Mouse (Mus musculus): ENCODE results near the gene Aff3.

Aff3 gene

DNA sequence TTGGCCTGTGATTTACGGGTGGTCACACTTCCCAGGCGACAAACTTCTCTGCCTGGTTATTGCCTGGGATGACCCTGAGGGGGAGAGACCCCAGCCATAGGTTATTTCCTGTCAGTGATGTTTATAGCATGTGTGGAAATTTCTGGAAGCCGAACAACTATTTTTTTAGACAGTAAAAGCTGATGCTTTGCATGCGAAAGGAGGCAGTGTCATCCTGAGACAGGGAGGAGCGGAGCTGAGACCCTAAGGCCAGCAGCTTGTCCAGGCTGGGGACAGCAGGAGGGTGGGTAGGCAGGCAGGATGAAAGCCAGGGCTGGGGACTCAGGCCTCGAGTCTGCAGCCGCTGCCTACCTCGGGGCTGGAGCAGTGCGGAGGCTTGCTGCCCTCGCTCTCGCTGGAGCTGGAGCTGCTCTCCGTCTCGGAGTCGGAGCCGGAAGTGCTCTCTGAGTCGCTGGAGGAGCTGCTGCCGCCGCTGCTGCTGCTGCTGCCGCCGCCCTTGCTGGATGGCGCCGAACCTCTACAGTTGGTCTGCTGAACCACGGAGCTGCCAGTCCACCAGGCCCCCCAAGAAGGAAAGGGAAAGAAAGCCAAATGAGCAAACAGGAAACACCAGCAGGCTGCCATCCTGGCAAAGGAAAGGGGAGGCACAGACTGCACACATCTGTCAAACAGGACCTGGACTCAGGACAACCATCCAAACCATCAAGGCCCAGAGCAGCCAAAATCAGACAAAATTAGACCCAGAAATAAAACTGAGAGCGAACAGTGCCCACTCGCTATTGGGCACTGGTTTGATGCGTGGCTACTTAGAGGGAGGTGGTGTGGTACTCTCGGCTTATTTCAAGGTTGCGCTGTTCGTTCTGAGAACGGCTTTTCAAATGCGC, 446.6 kb downstream of the Aff3 start:
- DNase-seq, result no peak

DNA sequence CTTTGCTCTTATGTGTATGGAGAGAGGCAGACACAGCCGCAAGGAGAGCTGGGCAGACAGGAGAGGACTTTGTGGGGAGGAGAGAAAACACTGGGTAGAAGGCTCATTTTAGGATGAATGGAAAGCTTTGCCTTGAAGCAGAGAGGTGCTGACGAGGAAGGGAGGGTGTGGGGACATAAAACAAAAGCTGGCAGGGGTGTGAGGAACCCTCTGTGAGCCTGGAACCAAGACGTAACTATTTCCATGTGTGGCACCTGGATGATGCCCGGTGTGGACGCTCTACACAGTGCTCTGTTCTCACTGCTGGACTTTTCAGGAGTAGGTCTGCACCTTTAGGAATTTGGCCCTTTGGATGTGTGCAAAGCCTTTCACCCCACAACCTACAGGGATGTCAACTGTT, 447.7 kb downstream of the Aff3 start:
- no peak for DNase-seq

DNA sequence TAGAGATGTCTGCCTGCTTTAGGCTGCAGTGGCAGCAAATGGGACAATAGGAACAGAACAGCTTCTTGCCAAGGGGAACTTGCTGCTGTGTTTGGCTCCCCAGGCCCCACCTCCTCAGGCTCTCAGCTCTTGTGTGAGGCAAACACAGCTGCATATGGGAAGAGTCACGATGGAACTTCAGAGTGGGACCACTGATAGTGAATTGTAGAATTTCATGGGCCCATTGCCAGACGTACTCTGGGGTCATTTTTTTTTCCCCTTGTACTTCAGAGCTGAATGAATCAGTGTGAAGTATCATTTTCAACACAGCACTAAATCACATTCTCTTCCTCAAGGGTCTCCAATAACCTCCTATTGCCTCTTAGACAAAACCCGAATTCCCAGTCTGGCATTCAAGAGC, 451.4 kb downstream of the Aff3 start:
- DNase-seq, result no peak

DNA sequence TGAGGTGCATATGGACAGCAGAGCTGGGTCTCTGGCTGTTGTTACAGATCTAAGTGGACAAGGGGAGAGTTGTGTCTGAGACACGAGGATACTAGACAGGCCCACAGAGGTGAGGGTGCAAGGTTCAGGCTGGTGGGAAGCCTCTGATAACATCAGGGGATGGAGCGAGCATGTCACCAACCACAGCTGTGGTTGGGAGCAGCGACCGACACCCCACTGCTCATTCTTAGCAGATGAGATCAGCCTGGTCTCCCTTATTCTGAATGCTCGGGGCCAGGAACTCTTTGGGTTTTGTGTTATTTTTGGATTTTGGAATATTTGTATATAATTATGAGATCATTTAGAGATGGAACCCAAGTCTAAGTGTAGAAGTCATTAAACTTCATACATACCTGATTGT, 452.4 kb downstream of the Aff3 start:
- no peak for DNase-seq

DNA sequence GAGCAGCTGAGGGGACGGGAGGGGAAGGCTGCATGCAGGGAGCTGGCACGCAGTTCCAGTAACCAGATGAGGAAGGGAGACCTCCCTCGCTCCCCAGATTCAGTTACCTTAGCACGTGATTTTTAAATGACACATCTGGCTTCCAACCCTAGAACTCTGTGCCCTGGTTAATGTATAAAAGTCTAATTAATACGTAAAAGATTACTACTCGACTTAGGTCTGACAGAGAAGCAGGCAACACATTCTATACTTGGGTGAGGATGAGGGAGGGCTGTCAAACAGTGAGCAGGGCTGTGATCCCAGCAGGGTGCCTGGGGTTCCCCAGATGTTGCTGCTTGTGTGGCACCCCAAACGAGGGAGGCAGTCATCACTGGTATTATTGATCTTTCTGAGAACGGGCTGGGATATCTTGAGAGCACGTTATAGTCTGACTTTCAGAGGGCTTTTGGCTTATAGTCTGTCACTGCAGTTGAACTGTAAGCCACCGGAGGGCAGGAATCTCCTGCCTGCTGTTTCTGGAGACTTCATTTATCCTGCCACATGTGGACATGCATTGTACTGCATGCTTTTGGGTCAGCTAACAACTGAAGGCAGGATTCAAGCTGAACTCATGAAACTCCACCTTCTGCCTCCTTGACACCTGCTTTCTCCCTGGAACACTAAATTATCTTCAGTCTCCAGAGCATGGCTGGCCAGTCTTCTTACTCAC, 462.1 kb downstream of the Aff3 start:
- DNase-seq, result no peak

DNA sequence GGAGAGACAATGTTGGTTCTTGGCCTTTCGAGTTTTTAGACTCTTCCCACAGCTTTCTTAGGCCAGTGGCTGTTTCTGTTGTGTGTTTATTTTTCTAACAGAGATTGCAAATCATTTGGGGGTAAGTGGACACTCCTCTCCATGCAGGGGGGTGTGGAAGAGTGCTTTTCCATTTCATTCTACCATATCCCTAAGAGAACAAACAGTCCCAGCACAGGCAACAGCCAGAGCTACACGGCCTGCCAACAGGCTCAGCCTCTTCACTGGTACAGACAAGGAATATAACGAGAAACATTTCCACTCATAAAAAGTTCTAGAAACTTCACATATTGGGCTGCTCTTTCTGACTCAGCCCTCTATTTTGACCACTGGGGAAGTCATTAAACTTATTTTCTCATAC, 463.0 kb downstream of the Aff3 start:
- DNase-seq, result no peak

DNA sequence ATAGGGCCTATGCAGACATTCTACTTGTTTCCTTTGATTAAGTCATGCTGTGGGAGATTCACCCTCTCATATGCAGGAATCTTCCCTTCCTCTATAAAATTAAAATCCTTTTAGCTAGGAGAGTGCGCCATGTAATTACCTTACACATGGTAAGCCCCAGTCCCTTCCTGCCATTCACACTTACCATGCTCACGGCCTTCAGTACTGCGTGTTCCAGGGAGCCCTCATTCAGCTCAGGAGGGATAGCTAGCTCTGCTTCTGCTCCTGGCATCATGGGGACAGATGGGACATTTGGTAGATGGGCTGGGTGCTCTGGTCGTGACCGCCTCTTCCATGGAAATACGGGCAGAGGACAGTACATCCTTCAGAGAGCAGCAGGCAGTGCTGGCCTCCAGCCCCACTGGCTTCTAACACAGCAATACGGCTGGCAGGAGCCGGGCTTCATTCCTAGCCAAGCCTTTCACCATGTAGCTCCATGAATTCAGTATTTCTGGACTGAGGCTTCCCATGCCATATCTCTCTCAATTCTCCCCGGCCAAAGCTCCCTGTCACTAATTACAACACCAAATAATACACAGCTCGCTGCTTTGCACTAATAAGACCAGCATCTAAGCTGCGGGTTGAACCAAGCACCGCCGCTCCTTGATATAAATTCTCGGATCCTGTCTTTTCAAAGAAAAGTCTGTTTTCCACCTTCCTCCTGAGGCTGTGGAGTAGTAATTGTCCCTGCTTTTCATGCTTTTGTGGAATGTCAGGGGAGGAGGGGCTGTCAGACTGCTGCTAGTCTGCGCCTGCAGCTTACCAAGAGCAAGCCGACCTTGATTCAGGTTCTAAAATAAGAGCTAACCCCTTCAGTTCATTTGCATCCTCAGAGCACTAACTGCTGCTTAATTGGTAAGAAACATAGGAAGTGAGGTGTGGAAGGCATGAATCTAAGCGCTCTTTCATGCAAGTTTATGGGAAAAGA, 464.8 kb downstream of the Aff3 start:
- DNase-seq, result no peak

DNA sequence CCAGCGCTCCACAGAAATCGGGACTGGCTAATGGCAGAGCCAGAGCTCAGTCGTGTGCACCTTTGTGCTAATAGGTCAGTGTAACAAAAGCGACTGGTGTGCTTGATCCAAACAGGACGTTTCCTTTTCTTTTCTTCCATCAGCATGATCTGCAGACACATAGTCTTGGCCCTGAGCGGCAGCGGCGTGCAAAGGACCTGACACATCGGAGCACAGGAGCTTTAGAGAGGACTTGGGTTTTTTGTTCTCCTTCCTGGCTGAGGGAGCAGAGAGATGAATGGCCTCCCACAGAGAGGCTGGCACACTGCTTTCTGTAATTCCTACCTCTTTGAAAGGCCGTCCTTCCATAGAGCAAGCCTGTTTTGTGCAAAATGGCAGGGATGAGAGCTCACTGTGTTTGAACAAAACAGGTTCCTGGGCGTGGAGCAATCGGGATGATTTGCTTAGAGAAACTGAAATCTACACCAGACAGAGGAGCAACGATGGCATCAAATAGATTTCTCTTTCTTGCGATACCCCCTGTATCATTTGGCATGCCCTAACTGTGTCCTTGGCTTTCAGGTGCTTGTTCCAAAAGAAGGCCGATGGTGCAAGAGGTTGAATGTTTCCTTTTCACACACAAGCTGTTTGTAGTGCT, 466.2 kb downstream of the Aff3 start:
- DNase-seq, result no peak

DNA sequence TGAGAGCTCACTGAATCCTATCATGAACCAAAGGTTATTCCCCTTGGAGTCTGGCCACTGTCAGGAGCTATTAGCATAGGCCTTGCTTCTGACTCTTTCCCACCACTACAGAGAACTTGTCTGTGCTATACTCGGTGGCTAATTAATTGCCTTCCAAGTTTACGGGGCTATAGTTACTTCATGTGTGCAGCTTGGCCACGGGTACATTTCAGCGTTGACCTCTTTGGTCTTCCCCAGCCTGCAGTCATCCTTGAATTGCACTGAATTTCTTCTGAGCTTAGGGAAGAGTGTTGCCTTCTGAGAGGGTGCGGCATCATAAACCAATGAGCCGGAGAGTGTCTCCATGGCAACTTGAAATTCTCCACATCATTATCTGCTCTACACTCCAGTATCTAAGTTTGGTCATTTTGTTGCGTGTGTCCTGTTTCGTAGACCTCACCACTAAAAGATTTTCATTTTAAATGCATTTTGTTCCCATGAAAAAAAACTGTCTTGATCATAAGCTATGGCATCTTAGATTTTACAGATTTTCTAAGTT, 467.5 kb downstream of the Aff3 start:
- no peak for DNase-seq

DNA sequence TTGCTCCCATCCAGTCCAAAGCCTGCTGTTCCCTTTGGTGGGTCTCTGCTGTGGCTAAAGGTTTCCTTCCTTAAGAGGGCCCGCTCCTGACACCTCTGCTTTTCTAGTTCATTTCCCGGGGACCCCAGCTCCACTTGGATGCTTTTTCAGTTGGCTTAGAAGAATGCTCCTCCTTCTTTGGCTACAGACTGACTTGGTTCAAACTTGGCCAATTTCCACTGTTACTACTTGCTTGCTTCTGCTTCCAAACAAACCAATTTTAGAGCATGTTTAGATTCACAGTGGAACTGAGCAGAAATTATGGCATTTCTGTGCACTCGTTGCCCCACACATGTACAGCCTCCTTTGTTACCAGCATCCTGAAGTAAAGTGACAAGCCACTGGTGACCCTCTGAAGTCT, 469.0 kb downstream of the Aff3 start:
- DNase-seq, result no peak

DNA sequence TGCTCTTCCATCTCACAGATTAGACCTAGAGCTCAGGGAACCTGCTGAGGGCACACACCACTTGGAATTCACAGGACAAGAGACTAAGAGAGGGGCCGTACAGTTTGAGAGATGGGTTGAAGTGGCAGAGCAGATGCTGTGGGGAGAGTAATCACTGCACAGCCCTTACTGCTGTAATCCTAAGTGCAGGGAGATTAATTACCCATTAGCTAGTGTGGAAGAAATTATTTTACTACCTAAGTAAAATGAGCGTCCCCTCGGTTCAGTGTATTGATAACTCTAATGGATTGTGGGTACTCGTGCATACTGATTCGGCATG, 478.6 kb downstream of the Aff3 start:
- no peak for DNase-seq

DNA sequence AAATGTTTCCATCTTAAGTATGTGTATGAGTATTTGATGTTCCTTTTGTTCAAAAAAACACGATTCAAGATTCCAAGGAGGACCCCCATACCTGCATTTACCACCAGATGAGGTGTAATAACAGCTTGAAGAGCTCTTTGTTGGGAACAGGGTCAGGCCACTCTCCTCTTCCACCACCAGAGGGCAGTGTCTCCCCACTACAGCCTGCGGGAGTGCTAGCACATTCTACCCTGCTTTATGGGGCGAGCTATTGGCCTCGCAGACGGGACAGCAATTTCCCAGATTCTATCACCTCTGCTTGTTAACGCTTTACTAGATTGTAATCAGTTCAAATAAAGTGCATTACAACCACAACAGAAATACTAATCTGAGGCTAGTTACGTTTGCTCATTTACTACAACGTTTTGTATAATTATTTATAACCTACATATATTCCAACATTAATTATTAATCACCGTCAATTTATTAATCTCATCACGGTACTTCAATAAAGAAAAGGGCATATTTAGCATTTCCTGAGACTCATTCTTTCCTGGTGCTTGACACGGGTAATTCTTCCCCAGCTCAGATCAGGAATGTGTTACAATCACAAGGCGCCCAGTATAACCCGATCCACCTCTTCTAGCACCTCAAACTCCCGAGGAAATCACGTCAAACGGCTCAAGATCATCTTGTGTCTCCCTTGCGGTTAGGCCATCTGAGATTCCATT, 479.1 kb downstream of the Aff3 start:
- DNase-seq, result peak; percentile 59 to 68

DNA sequence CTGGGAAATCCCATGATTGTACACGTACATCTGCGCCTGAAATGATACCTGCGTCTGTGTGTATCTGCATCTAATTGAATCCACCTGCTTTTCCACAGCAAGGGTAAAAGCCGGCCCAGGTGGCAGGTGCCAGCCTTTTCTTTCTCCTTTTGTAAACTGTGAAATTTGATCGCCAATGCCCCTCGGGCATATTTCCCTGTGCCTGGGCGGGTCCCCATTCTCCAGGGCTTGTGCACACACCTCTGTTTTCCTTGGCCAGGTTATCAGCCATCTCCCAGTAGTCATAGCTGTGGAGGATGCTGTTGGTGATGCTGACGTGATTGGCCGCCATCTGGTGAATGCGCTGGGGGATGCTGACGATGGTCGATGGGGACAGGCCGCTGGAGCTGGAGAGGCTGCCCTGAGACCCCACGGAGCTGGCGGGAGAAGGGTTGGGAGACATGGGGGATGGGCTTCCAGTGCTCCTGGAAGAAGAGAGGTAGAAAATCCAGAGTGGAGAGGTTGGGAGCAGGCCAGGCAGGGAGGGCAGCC, 483.7 kb downstream of the Aff3 start:
- peak in 1 of 2 experiments; percentile 29 for DNase-seq

DNA sequence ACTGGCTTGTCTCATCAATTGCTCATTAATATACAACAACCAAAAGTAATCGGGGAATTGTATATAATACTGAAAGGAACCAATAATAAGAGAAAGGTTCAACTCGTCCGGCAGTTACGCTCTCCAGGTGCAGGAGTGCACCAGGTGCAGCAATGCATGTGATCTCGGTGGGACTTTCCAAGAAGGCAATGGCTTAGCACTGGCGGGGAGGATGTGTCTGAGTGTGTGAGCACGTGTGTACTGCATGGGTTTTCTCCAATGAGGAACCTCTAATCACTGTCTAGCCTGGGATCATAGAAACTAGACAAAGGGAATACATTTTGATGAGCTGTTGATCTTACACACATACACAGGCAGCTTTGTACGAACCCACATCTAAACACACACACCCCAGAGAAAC, 485.8 kb downstream of the Aff3 start:
- DNase-seq, result no peak

DNA sequence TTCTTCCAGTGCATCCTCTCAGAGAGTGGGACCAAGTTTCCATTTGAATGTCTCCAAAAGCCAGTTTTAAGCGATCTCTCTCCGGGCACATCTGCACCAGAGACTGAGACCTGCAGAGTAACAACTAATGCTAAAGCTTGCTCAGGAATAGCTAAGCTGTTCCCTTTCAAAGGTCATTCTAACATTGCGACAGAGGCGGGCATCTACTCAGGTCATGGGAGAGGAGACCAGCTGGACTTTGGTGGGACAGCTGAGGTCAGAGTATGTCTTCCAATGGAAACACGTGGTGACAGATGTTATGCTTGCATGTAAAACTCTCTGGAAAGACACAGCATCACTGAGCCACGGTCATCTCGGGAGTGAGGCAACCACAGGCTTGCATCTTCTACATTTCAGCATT, 488.7 kb downstream of the Aff3 start:
- DNase-seq, result no peak

DNA sequence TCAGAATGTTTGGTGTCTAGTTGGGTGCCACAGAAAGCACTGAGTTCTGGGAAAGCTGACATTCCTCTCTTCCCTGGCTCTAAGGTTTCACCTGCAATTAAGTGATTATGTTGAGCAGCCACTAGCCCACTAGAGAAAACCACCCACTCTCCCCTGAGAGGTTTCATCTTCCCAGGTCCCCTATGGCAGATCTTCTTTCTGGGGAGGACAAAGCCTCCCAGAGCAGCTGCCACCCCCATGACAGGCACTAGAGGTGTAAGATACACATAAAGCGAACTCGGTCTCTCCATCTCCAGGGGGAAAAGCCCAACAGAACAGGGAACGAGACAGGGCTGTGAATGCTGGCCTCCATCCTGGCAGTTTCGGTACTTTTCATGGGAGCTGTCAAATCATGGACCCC, 492.9 kb downstream of the Aff3 start:
- DNase-seq, result no peak

DNA sequence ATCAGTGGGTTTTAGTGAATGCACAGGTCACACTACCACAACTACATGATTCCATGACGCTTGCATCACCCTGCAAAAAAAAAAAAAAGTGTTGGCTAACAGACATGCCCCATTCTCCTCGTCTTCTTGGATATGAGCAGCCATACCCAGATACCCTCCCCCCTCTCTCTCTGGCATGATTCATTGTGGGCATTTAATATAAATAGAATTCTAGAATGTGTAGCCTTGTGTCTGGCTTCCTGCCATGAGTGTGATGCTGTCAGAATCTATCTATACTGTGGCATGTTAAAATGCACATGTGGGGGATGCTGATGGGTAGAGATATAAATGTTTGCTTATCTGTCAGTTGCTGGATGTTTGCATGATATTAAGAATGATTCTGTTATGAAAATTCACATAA, 499.1 kb downstream of the Aff3 start:
- no peak for DNase-seq

DNA sequence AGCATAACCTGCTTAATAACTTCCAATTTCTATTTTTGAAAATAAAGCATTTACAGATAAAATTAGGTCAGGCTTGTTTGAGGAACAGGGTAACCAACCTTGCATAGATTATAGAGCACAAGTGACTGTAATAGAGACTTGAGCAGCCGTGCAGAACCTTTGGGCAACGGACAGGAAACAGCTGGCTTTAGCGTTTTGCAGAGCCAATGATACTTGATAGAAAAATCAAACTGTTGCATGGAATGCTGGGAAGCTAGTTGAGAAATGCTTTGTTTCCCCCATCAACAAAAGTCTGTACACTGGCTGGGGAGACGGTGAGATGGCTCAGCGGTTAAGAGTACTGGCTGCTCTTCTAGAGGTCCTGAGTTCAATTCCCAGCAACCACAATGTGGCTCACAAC, 514.7 kb downstream of the Aff3 start:
- no peak for DNase-seq

DNA sequence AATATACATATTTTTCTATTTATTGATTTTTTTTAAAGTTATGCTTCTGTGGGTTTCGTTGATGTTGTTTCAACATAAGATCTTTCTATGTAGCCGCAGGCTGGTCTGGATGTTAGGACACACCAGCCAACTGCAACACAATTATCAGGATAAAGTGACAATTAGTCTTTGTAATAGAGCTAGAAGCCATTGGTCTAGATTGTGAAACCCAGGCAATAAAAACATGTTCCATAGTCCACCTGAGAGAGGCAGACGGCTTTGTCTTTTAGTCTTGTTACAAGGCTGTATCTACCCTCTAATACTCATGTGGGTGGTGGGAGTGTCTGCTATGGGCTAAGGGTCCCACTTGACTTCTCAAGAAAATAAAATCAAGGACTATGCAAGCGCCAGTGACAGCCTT, 518.7 kb downstream of the Aff3 start:
- no peak for DNase-seq

DNA sequence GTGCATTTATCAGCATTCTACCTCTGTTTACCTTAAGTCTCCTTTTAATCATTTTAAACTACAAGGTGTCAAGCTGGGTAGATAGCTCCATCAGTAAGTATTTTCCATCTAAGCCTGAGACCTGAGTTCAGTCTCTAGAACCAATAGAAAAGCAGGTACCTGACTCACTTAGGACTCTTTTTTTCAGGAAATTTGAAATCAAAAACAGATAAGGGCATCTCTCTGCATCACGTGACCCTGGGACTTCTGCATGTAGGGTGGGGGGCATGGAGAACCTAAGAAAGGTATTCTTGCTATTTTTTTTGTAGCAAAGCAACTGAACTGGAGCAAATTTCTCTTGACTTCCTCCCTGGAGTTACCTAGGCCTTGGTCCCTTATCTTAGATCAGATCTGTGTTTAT, 523.4 kb downstream of the Aff3 start:
- DNase-seq, result no peak

DNA sequence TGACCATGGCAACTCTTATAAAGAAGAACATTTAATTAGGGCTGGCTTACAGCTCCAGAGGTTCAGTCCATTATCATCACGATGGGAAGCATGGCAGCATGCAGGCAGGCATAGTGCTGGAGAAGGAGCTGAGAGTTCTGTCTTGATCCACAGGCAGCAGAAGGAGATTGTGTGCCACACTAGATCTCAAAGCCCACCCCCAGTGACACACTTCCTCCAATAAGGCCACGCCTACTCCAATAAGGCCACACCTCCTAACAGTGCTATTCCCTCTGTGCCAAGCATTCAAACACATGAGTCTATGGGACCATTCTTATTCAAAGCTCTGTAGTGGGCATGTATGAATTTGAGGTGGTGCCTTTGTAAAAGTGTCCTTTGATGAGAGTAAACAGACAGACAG, 523.8 kb downstream of the Aff3 start:
- DNase-seq, result no peak

DNA sequence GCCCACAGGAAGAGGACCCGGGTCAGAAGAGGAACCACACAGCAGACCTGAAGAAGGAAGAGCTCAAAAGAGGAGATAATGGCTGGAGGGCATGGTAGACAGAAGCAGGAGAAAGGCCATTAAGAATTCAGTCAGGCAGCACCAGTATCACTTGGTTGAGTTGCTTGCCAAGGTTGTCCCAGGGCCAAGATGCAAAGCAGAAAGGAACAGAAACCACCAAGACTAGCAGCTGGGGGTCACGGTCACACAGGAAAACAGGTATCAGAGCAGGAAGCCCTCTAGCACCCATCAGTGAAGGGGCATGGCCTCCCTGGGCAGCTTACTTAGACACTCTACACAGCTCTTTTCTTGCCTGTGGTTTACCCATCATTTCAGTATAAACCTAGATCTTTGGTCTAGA, 525.4 kb downstream of the Aff3 start:
- no peak for DNase-seq

Data from lung, adult 18-20 months (tissue).